Mouse (Mus musculus) embryonic fibroblast, embryonic 13.5 days (primary cell): Measurements from ENCODE around the gene Iqsec1.

Source experiments
- CTCF ChIP-seq: IDR thresholded peaks from 2 replicates; pipeline ENCODE4 v1.5.1; 2011; ENCODE audit warnings: mild to moderate bottlenecking, control low read depth, low read length, moderate library complexity, borderline replicate concordance; ENCODE audit not compliant: insufficient read depth
- POLR2A ChIP-seq: IDR thresholded peaks from 2 replicates; pipeline ENCODE4 v1.6.1; 2011; ENCODE audit warnings: low read depth, mild to moderate bottlenecking, control low read depth, low read length, moderate library complexity

DNA sequence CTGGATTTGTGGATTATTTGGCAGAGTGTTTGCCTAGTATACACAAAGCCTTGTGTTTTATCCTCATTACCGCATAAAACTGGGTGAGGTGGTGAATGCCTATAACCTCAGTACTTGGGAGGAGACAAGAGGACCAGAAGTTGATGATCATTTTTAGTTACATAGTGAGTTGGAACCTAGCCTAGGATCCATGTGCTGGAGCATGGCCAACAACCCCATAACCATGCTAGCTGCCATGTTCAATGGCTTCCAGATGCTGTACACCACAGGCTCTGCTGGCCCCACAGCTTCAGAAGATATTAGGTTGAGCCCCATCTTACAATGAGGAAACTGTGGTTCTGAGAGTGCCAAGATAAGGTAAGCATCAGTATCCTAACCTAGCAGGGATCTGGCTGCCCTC lies 89.2 kb downstream of the Iqsec1 start:
- TF ChIP-seq CTCF = no peak
- no peak for TF ChIP-seq POLR2A
